Mouse (Mus musculus) urinary bladder, postnatal 10 days (tissue): ENCODE data around the gene Ammecr1.

Source experiments
- DNase-seq: peaks from one replicate; pipeline ENCODE4 v3.0.0; 2022; ENCODE audit warnings: low spot score

Gene Ammecr1

DNA sequence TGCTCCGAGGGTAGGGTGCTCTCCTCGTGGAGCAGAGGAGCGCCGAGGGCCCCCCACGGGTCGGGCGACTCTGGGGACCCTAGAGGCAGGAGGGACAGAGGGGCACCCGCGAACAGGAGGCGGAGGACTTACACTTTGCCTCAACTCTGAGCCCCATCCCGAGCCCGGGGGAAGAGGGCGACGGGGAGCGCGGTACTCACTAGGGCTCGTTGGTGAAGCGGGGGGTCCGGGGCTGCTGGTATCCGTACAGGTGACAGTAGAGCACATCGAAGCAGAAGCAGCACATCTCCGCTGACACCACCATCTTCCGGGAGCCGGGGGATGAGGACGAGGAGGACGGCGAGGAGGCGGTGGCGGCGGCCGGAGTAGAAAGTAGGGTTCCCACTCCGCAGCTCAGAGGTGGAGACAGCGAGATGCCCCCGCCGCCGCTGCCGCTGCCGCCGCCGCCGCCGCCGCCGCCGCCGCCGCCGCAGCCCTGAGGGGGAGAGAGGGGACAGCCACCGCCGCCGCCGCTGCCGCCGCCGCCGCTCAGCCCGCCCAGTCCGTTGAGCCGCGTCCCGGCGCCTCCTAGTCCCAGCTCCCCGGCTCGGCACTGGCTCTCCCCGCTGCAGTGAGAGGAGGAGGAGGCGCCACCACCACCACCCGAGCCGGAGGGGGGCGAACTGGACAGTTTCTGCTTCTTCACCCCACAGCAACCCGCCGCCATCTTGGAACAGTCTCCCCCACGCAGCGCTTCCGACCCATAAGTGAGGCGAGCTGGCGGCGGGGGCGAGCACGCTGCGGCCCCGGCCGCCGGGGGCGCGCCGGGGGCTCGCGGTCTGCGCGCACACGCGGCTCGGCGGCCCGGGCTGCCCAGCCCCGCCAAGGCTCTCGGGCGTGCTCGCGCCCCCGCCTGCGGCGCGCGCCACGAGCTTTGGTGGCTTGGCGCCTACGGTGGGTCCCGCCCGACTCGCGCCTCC is at the start of gene Ammecr1:
Gene Ammecr1 (minus strand): TSS at position 721 of the 959 bp plus-strand sequence.
- peak; percentile 9 for DNase-seq

DNA sequence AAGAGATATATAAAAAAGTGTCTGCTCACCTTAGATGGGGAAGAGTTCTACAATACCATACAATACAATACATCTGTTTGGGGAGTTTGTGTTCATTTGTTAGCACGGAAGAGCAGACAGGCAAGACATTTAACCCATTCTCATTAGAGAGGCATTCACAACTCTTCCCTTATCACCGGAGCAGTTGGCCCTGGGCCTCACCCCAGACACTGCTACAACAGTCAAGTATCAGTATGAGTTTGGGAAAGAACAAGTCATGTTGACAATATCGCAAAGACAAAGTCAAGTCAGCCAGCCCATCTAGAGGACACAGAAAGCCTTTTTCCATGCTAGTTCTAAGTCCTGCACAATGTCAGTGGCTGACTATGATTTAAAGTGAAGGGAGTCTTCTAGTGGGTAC is 47.6 kb upstream of the Ammecr1 start:
- no peak for DNase-seq

DNA sequence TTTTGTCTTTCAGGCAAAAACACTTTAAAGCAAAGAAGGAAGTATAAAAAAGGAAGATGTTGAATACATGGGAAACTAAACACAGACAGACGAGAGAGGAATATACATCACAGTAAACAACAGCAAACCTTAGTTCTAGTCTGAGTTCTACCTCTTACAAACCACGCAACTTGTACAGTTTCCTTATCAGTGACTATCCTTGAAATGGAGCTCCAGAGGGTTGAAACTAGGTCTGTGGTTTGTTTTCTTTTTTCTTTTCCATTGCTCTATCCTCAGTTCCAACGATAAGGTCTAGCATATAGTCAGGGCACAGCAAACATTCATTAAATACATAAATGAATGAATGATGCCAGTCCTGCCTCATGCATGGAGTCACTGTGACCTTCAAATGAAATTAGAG is 45.8 kb upstream of the Ammecr1 start:
- DNase-seq = no peak

DNA sequence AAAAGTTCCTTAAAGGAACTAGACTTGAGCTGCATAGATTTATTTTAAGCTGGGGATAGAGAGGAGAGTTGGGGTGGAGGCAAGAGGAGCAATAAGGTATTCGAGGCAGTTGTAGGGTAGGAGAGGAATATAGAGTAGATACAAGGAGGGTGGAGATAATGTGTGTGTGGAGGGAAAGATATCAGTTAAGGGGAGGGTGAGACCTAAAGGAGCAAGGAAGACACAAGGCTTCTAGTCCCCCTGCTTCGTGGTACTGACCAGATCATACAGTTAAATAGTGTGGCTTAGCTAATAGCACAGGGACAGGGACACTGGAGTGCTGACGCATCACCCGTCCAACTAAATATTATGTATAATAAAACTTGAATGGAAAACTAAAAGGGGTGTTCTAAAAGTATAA is 45.3 kb upstream of the Ammecr1 start:
- DNase-seq = no peak

GRCm38 (mm10) chrX:143004131-143004846 is 37.8 kb upstream of the Ammecr1 start:
- no peak for DNase-seq

- no peak for DNase-seq
These were observed 30.7 kb upstream of the Ammecr1 start for GRCm38 (mm10) chrX:142997214-142997613.

DNA sequence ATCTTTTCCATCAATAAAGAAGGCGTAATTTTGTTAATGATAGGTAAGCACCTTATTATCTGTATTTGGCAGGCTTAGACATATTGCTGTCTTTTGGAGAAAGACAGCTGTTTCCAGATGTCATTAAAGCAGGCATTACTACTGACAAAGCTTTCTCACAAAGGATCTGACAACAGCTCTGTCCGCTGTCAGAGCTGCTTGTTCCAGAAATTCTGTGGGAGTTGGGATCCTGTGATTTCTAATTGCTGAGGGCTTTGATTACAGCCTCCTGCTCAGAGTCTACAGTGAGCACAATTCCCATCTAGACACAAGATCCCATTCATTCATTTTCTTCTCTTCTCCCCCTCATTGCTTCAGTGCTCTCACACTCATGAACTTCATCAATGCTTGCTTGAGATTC is 28.0 kb upstream of the Ammecr1 start:
- no peak for DNase-seq

DNA sequence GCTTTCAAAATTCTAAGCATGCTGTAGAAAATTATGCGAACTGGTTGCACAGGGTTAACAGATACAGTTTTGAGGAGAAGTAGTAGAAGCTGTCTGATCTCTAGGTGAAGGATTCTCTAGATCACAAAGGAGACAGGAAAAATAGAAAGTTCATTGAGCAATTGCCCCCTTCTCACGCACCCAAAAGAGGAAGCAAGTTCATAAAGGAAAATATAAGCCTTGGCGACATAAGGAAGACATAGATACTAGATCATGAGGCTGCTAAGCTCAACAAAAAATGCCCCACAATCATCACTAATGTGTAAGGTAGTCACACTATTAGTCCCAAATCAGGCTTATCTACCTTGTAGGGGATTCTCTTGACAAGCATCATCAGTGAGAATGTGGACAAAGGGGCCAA is 17.6 kb upstream of the Ammecr1 start:
- no peak for DNase-seq

- no peak for DNase-seq
These were observed 17.1 kb upstream of the Ammecr1 start for GRCm38 (mm10) chrX:142983638-142984037.

GRCm38 (mm10) chrX:142981530-142982130 is 15.1 kb upstream of the Ammecr1 start:
- no peak for DNase-seq

DNA sequence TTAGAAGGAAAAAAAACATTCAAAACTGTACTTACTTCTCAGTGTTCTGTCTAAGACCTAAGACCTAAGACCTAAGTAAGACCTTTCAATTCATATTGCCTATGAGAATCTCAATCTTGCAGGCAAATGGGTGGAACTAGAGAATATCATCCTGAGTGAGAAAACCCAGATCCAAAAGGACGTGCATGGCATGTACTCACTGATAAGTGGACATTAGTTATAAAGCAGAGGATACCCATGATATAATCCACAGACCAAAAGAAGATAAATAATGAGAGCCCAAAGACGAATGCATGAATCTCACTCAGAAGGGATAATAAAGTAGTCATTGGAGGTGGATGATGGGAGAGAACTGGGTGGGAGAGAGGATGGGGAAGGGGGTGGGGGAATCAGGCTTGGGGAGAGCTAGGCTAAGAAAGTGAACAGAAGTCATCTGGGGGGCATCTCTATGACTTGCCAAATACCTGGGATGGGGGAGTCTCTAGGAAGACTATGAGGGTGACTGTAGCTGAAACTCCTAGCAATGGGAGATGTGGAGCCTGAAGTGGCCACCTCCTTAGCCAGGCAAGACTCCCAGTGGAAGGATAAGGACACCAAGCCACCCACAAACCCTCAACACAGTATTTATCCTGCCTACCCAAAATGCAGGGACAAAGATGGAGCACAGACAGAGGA is 14.5 kb upstream of the Ammecr1 start:
- DNase-seq = no peak

DNA sequence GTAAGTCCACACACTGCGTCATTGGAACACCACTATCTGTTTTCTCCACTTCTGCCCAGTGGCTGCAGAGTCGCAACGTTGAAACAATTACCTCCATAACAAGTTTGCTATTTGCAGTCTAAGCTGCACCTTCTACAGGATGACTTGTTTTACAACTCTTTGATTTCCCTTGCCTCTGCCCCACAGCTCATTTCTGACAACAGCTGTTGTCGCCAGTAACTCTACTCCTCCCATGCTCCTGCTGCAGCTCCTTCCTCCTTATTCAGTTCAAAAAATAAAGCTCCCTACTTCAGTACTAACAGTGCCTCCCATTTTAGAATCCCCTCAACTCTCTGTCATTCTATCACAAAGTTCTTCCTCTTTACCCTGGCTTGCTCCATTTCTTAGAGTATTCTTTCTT is 12.7 kb upstream of the Ammecr1 start:
- DNase-seq = no peak

- no peak for DNase-seq
These were observed 6.0 kb upstream of the Ammecr1 start for GRCm38 (mm10) chrX:142972443-142972970.

GRCm38 (mm10) chrX:142971759-142972158 is 5.2 kb upstream of the Ammecr1 start:
- no peak for DNase-seq

DNA sequence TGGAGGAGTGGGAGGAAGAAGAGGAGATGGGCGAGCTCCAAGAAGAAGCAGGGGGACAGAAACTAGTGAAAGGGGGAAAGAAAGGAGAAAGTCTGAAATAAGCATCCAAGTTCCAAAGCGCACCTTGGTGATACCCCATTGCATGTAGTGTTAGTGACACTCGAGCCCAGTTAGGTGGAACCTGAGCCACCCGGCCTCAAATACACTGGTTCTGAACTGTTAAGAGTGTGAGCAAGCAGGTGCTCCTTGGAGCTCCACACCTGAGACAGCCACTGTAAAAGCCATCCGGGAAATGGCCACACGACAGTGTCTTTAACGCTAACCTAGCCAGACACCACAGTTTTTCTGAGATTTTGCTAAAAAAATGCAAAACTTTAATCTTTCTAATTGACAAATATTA is 539 bp upstream of the Ammecr1 start:
- DNase-seq = no peak

GRCm38 (mm10) chrX:142965236-142966007 is 1.1 kb downstream of the Ammecr1 start:
- no peak for DNase-seq

DNA sequence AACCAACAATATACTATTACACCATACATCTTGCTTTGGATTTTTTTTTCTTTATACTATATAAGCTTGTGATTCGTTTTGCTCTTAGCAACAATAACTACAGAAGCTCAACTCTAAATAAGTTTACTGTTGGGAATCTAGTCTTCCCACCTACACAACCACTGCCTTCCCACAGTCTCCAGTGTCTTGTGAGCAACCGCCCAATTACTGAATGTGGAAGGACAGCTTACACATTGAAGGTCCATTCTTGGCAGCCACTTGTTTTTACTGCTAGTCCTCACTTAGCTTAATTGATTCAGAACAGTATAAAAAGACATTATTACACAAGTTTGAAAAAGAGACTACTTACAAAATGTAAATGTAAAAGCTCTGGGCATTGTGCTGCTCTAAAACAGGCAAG is 6.1 kb downstream of the Ammecr1 start:
- no peak for DNase-seq

DNA sequence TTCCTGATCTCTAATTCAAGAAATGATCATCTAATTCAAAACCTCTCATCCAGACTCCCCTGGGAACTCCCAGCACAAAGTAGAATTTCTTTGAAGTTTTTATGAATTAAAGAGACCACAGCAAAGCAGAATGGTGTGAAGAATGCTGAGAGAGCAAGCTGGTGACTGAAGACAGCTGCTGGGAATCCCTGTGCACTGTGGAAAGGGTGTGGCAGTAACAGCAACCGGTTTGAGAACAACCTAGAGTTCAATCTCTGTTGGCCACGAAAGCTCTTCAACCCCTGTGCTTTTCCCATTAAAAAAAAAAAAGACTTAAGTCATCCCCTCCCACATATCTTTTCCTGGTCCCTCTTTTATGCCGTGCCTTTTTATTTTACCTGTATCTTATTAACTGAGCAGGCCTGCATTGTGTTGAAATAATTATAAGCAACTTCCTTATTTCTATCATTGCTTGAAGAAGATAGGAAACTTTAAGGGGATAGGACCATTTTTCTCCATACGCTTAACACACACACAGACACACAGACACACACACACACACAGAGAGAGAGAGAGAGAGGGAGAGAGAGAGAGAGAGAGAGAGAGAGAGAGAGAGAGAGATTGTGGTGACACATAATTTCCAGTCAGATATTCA is 6.7 kb downstream of the Ammecr1 start:
- no peak for DNase-seq

DNA sequence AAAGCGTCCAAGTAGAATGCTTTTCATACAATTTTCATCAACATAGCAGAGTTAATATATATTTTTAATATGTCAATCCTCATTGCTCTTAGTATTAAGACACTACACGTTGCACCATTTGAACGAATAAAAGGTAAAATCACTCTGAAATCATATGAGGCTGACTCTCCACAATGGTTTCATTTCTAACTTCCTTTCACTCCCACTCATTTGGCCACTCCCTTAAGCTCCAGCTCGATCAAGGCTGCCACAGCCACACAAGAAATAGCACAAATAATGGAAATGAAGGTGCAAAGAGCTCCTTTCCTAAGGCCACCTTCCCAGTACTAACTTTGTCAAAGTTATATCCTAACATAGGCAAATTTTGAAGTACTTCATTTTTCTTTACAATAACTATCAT is 38.1 kb downstream of the Ammecr1 start:
- no peak for DNase-seq

GRCm38 (mm10) chrX:142917394-142917793 is 49.1 kb downstream of the Ammecr1 start:
- no peak for DNase-seq

DNA sequence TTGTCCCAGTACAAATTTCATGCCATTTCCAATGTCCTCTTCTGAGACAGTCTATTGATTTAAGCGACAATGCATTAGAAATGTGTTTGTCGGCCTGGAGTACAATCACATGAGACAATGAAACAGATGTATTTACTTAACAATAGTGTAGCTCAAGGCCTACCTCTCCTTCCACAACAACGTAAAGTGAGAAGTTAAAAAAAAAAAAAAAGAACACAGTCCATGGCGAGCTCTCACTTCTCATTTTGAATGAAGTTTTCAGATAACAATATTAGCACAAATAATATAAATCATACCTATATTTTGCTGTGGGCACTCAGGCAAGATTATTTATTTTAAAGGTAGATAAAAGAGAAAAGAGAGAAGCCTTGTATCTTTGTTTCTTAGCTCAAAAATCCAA is 49.8 kb downstream of the Ammecr1 start:
- no peak for DNase-seq
